Mouse (Mus musculus) layer of hippocampus, adult 9-11 months (tissue): ENCODE measurements around the gene Asb1.
A peak's percentile ranks its signal among the peaks of the same experiment; 100 is the strongest.

Source experiments
- DNase-seq: peaks from one replicate; pipeline ENCODE4 v3.0.0; 2022

The Asb1 gene

GRCm38 (mm10) chr1:91547567-91547966 lies 7.2 kb downstream of the Asb1 start:
- no peak for DNase-seq

GRCm38 (mm10) chr1:91549073-91549472 lies 8.7 kb downstream of the Asb1 start:
- no peak for DNase-seq

GRCm38 (mm10) chr1:91557099-91557498 lies 16.8 kb downstream of the Asb1 start:
- DNase-seq = no peak

GRCm38 (mm10) chr1:91561226-91561625 lies 20.9 kb downstream of the Asb1 start:
- DNase-seq = no peak

GRCm38 (mm10) chr1:91562977-91563590 lies 22.7 kb downstream of the Asb1 start:
- DNase-seq = peak; percentile 34

GRCm38 (mm10) chr1:91564004-91564403 lies 23.7 kb downstream of the Asb1 start:
- DNase-seq = no peak

GRCm38 (mm10) chr1:91564598-91564997 lies 24.3 kb downstream of the Asb1 start:
- DNase-seq = no peak

GRCm38 (mm10) chr1:91567269-91567668 lies 26.9 kb downstream of the Asb1 start:
- DNase-seq = no peak

- DNase-seq = no peak
Measured at GRCm38 (mm10) chr1:91572458-91572857, 32.1 kb downstream of the Asb1 start.

GRCm38 (mm10) chr1:91574208-91574607 lies 33.9 kb downstream of the Asb1 start:
- DNase-seq = peak; percentile 47

GRCm38 (mm10) chr1:91577883-91578517 lies 37.7 kb downstream of the Asb1 start:
- DNase-seq = no peak

- no peak for DNase-seq
Measured at GRCm38 (mm10) chr1:91580503-91580902, 40.2 kb downstream of the Asb1 start.

- no peak for DNase-seq
Measured at GRCm38 (mm10) chr1:91581206-91581605, 40.9 kb downstream of the Asb1 start.

GRCm38 (mm10) chr1:91584969-91585835 lies 44.9 kb downstream of the Asb1 start:
- no peak for DNase-seq

GRCm38 (mm10) chr1:91589738-91590137 lies 49.4 kb downstream of the Asb1 start:
- DNase-seq = no peak

GRCm38 (mm10) chr1:91595521-91596020 lies 55.2 kb downstream of the Asb1 start:
- DNase-seq = no peak

- peak; percentile 25 for DNase-seq
Measured at GRCm38 (mm10) chr1:91597611-91598010, 57.3 kb downstream of the Asb1 start.

- peak; percentile 72 for DNase-seq
Measured at GRCm38 (mm10) chr1:91600671-91601361, 60.5 kb downstream of the Asb1 start.

- DNase-seq = no peak
Measured at GRCm38 (mm10) chr1:91601362-91602096, 61.2 kb downstream of the Asb1 start.

GRCm38 (mm10) chr1:91605632-91606031 lies 65.3 kb downstream of the Asb1 start:
- DNase-seq = no peak

- DNase-seq = no peak
Measured at GRCm38 (mm10) chr1:91606701-91607100, 66.4 kb downstream of the Asb1 start.

GRCm38 (mm10) chr1:91607141-91607540 lies 66.8 kb downstream of the Asb1 start:
- DNase-seq = no peak
